Mouse (Mus musculus): ENCODE measurements around the gene Ticrr. TPM values are rescaled to one million over a fixed set of nuclear protein-coding genes. Genes with fewer than 3 reads are reported as not detected.
A peak's percentile ranks its signal among the peaks of the same experiment; 100 is the strongest.

The Ticrr gene
- polyA plus RNA-seq, 1 experiment = 1.9 TPM

GRCm38 (mm10) chr7:79628271-79628913, 31.6 kb upstream of the Ticrr start:
- no peaks in the 10 kb centered on the region for H3K4me1 ChIP-seq
- H3K27me3 ChIP-seq (replicated peaks) = peaks cover 65% of the 10 kb centered on the region

GRCm38 (mm10) chr7:79631773-79632348, 28.1 kb upstream of the Ticrr start:
- Histone ChIP-seq H3K9me3 (no peaks in the 10 kb centered on the region), H3K27me3 (replicated peaks) (peaks cover 60% of the 10 kb centered on the region), H3K4me3 (replicated peaks) (no peak overlapping the region), H3K4me1 (no peaks in the 10 kb centered on the region), H3K36me3 (replicated peaks; ENCODE audit: low read length) (no peaks in the 10 kb centered on the region)
- no peak for TF ChIP-seq FLI1 (IDR thresholded peaks at IDR 0.05; ENCODE audit: low read length)
- TF ChIP-seq GATA1 (IDR thresholded peaks at IDR 0.05; ENCODE audit: borderline replicate concordance, low read length) = no peak

More at GRCm38 (mm10) chr7:79628271-79628913, 31.6 kb upstream of the Ticrr start:
- no peaks in the 10 kb centered on the region for H3K36me3 ChIP-seq (replicated peaks; ENCODE audit: low read length)
- H3K9me3 ChIP-seq = 0 out of 2 replicates have a peak, but pooled peaks cover 3% of the 10 kb centered on the region
- no peak overlapping the region for H3K4me3 ChIP-seq (replicated peaks)
- no peak for TF ChIP-seq GATA1 (IDR thresholded peaks at IDR 0.05; ENCODE audit: borderline replicate concordance, low read length)
- TF ChIP-seq FLI1 (IDR thresholded peaks at IDR 0.05; ENCODE audit: low read length) = no peak

- TF ChIP-seq GATA1 (IDR thresholded peaks at IDR 0.05; ENCODE audit: borderline replicate concordance, low read length) = no peak
- no peak for TF ChIP-seq FLI1 (IDR thresholded peaks at IDR 0.05; ENCODE audit: low read length)
- H3K4me3 ChIP-seq (replicated peaks) = no peak overlapping the region
These were observed 12.8 kb upstream of the Ticrr start for GRCm38 (mm10) chr7:79647233-79647632.

GRCm38 (mm10) chr7:79649005-79649404, 11.0 kb upstream of the Ticrr start:
- no peaks in the 10 kb centered on the region for H3K36me3 ChIP-seq (replicated peaks; ENCODE audit: low read length)
- no peaks in the 10 kb centered on the region for H3K4me1 ChIP-seq
- peaks cover 5% of the 10 kb centered on the region; the same call in 1 of the 2 replicates for H3K9me3 ChIP-seq
- H3K27me3 ChIP-seq (replicated peaks) = peaks cover 28% of the 10 kb centered on the region
- TF ChIP-seq GATA1 (IDR thresholded peaks at IDR 0.05; ENCODE audit: borderline replicate concordance, low read length) (no peak), FLI1 (IDR thresholded peaks at IDR 0.05; ENCODE audit: low read length) (no peak)
- H3K4me3 ChIP-seq (replicated peaks) = no peak overlapping the region

More at GRCm38 (mm10) chr7:79647233-79647632, 12.8 kb upstream of the Ticrr start:
- peaks cover 25% of the 10 kb centered on the region for H3K27me3 ChIP-seq (replicated peaks)
- peaks cover 4% of the 10 kb centered on the region for H3K9me3 ChIP-seq
- no peaks in the 10 kb centered on the region for H3K4me1 ChIP-seq
- no peaks in the 10 kb centered on the region for H3K36me3 ChIP-seq (replicated peaks; ENCODE audit: low read length)

GRCm38 (mm10) chr7:79654185-79654584, 5.8 kb upstream of the Ticrr start:
- TF ChIP-seq FLI1 (IDR thresholded peaks at IDR 0.05; ENCODE audit: low read length) = no peak
- TF ChIP-seq GATA1 (IDR thresholded peaks at IDR 0.05; ENCODE audit: borderline replicate concordance, low read length) = no peak

GRCm38 (mm10) chr7:79654586-79654985, 5.4 kb upstream of the Ticrr start:
- no peak for TF ChIP-seq FLI1 (IDR thresholded peaks at IDR 0.05; ENCODE audit: low read length)
- Histone ChIP-seq H3K27me3 (replicated peaks) (peaks cover 12% of the 10 kb centered on the region), H3K4me3 (replicated peaks) (no peak overlapping the region), H3K36me3 (replicated peaks; ENCODE audit: low read length) (no peaks in the 10 kb centered on the region), H3K9me3 (peaks cover 7% of the 10 kb centered on the region; the same call in 1 of the 2 replicates), H3K4me1 (peaks cover 4% of the 10 kb centered on the region; the same call in 1 of the 2 replicates)

More at GRCm38 (mm10) chr7:79654185-79654584, 5.8 kb upstream of the Ticrr start:
- H3K4me1 ChIP-seq = peaks cover under 1% of the 10 kb centered on the region; the same call in 1 of the 2 replicates
- no peaks in the 10 kb centered on the region for H3K36me3 ChIP-seq (replicated peaks; ENCODE audit: low read length)
- no peak overlapping the region for H3K4me3 ChIP-seq (replicated peaks)
- H3K27me3 ChIP-seq (replicated peaks) = peaks cover 12% of the 10 kb centered on the region
- peaks cover 7% of the 10 kb centered on the region; the same call in 1 of the 2 replicates for H3K9me3 ChIP-seq

GRCm38 (mm10) chr7:79660291-79661150, 525 bp downstream of the Ticrr start:
- Histone ChIP-seq H3K27me3 (replicated peaks) (peaks cover 2% of the 10 kb centered on the region), H3K9me3 (no peaks in the 10 kb centered on the region), H3K4me3 (replicated peaks) (peak overlapping the region; percentile 98), H3K36me3 (replicated peaks; ENCODE audit: low read length) (peaks cover 4% of the 10 kb centered on the region), H3K4me1 (peaks cover 44% of the 10 kb centered on the region)
- TF ChIP-seq FLI1 (IDR thresholded peaks at IDR 0.05; ENCODE audit: low read length) (no peak), GATA1 (IDR thresholded peaks at IDR 0.05; ENCODE audit: borderline replicate concordance, low read length) (no peak)

- Histone ChIP-seq H3K4me3 (replicated peaks) (peak overlapping the region; percentile 98), H3K9me3 (no peaks in the 10 kb centered on the region), H3K36me3 (replicated peaks; ENCODE audit: low read length) (peaks cover 8% of the 10 kb centered on the region), H3K4me1 (peaks cover 46% of the 10 kb centered on the region), H3K27me3 (replicated peaks) (peaks cover 2% of the 10 kb centered on the region)
- TF ChIP-seq FLI1 (IDR thresholded peaks at IDR 0.05; ENCODE audit: low read length) (no peak), GATA1 (IDR thresholded peaks at IDR 0.05; ENCODE audit: borderline replicate concordance, low read length) (no peak)
These were observed 1.4 kb downstream of the Ticrr start for GRCm38 (mm10) chr7:79661253-79661890.

GRCm38 (mm10) chr7:79666690-79667089, 6.7 kb downstream of the Ticrr start:
- peaks cover 29% of the 10 kb centered on the region for H3K4me1 ChIP-seq
- TF ChIP-seq FLI1 (IDR thresholded peaks at IDR 0.05; ENCODE audit: low read length) = no peak
- TF ChIP-seq GATA1 (IDR thresholded peaks at IDR 0.05; ENCODE audit: borderline replicate concordance, low read length) = no peak
- H3K27me3 ChIP-seq (replicated peaks) = no peaks in the 10 kb centered on the region
- no peaks in the 10 kb centered on the region for H3K9me3 ChIP-seq
- no peak overlapping the region for H3K4me3 ChIP-seq (replicated peaks)
- peaks cover 60% of the 10 kb centered on the region for H3K36me3 ChIP-seq (replicated peaks; ENCODE audit: low read length)
